Mouse (Mus musculus) neutrophil, adult 5-6 weeks (primary cell): ENCODE data around the gene S1pr2. TPM values are rescaled to one million over a fixed set of nuclear protein-coding genes. Genes with fewer than 3 reads are reported as not detected.
"Not testable (repeated sequence)": the region's sequence is repeated elsewhere in the genome, so short reads cannot be mapped to it uniquely, and the experiment has no call there.

Source experiments
- ATAC-seq: fragments of 151-379, 151-347 bp; 2 replicates; pipeline ENCODE4 v1.8.0; 2017; ENCODE audit warnings: mild to moderate bottlenecking, moderate TSS enrichment; ENCODE audit not compliant: insufficient number of reproducible peaks, poor library complexity, low FRiP score, severe bottlenecking; ENCODE audit errors: extremely low read depth
- total RNA-seq: library from RNA; stranded (forward); fragments of 200-1000 nt; gene quantifications from 2 replicates; pipeline ENCODE4 v1.2.3, GENCODE M21; 2017

The S1pr2 gene
- 0.98 and 1.3 TPM in 2 replicates for total RNA-seq

DNA sequence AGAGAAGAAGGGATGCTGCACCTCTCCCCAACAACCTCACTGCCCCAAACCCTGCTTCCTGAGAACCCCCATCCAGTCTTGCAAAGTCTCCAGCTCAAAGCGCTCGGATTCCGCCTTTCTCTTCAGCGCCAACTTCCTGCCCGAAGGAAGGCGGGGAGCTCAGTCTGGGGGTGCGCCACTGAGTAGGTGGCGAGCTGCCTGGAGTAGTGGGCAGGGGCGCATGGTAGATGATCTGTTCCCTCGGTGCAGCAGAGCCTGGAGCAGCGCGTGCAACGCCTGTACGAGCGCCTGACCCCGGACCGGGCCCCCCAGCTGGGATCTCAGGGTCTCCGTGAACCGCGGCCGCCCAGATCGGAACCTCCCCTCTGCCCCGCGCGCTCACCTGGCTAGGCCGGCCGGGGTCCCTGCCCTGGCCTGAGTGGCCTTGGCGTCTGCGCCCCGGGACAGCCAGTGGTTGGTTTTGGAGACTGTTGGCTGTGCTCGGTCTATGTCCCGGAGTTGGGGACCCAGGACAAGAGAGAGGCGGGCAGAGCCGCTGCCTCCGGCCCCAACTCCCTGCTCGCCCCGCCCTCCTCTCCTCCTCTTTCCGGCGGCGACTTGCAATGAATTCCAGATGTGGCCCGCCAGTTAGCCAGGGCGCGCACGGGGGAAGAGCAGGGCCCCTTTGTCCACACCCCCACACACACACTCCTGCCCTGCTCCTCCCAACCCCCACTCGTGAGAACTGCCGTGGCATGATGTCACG is at the start of gene S1pr2:
S1pr2 (minus strand) TSS at position 566 of the 745 bp plus-strand sequence.
- ATAC-seq: peak; percentile 66

DNA sequence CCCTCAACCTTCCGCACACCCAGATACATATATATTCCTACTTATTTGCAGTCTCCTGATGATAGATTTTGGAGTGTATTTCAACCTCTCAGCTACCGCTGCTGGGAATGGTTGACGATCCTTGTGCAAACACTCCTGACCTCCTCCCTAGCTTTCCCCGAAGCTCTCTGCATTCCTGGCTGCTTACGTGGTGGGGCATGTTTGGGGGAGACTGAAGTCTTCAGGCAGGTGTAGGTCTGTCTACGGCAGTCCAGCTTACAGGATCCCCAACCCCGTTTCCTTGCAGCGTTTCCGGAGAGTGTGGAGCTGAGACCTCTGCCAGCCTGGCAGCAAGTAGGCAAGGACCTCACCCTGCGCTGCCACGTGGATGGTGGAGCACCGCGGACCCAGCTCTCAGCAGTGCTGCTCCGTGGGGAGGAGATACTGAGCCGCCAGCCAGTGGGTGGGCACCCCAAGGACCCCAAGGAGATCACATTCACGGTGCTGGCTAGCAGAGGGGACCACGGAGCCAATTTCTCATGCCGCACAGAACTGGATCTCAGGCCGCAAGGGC is 48.8 kb upstream of the S1pr2 start:
- no peak for ATAC-seq

DNA sequence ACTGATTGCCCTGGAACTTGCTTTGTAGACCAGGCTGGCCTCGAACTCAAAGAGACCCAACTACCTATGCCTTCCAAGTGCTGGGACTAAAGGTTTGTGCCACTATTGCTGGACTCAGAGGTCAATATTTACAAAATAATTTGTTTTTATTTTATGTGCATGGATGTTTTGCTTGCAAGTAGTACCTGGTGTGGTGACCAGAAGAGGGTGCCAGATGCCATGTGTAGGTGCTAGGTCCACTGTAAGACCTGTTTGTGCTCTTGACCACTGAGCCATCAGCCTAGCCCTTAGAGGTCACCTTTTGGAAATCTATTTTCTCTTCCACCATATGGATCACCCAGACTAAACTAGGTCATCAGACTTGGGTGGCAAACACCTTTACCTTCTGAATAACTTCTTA is 46.1 kb upstream of the S1pr2 start:
- no peak for ATAC-seq

DNA sequence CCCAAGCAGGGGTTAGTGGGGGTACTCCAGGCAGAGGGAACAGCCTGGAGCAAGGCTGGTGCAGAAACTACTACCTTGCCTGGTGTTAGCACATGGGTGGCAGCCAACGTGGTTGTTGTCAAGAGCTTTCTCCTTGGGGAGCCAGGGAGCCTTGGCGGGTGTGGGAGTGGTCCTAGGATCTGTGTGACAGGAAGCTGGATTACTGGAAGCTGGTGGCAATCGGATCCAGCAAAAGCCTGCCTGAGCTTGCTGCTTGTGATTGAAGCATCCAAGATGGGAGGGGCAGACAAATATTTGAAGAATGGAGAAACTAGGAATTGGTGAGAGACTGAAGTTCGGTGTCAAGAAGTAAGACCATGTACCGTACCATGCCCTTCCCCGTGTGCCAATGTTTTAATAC is 45.7 kb upstream of the S1pr2 start:
- ATAC-seq: no peak

DNA sequence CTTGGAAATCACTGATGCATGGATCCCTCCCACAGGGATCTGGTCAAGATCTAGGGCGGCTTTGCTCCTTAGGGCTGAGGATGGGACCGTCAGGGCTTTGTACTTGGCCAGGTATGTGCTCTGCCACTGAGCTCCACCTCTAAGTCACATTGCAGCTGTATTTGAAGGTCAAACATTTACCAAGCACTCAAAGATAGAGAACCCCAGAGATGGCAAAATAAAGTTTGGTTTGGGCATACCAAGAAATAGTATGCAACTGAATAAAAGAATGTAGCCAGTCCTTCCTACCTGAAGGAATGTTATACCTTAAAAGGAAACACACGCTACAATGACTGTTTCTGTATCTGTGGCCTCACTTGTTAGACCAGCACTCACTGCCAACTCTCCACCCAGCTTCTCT is 44.8 kb upstream of the S1pr2 start:
- no peak for ATAC-seq

DNA sequence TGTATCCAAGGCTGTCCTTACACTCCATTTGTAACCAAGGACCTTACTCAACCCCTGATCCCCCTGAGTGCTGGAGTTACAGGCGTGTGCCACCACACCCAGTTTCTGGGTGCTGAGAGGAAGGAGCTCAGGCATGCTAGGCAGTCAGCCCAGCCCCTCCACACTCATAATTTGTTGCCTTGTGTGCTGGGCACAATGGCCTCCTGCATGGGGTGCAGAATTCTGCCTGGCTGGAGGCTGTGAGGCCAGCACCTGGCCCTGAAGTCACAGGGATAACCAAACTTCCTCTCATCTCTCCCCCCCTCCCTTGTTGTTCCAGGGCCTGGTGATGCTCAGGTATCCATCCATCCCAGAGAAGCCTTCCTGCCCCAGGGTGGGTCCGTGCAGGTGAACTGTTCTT is 42.0 kb upstream of the S1pr2 start:
- ATAC-seq: no peak

DNA sequence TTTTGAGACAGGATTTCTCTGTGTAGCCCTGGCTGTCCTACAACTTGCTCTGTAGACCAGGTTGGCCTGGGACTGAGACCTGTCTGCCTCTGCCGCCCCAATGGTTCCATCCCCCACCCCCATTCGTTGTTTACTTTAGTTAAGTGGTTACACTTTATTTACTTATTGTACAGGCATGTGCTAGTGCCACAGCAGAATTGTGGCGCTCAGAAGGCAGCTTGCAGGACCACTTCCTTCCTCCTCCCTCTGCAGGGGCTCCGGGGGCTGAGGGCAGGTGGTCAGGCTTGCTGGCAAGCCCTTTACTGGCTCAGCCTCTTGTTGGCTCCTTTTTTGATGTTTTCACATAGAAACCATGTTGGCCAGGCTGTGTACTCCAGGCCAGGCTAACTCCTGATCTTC is 40.6 kb upstream of the S1pr2 start:
- no peak for ATAC-seq

DNA sequence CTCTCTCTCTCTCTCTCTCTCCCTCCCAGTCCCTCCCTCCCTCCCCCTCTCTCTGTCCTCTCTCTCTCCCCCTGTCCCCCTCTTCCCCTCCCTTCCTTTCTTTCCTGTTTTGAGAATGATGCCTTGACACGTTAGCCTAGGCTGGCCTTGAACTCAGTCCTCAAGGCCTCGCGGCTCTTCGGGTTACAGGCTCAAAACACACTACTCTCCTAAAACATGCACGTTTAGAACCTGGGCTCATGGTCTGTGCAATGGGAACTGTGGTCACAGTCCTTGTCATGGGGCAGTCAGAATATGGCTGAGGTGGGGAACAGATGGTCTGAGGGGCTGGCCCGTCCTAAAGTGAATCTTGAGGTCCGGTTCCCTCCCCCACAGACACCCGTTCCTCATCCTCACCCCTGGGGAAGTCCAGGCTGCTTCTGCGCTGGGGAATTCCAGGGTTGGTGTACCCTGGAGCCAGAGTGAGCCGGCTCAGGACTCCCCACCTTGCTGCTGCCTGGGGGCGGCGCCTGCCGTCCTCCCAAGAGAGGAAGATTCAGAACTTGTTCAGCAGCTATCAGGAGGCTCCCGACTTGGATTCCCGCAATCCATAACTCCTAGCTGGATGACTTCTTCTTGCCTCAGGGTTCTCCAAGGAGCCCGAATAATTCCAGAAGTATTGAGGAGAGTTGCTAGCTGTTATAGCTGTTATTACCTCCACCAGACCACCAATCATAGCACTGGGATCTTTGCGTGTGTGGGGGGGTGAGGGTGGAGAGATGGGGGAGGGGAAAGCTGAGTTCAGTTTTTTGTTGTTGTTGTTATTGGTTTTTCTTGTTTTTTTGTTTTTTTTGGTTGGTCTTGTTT is 40.0 kb upstream of the S1pr2 start:
- ATAC-seq: no peak

DNA sequence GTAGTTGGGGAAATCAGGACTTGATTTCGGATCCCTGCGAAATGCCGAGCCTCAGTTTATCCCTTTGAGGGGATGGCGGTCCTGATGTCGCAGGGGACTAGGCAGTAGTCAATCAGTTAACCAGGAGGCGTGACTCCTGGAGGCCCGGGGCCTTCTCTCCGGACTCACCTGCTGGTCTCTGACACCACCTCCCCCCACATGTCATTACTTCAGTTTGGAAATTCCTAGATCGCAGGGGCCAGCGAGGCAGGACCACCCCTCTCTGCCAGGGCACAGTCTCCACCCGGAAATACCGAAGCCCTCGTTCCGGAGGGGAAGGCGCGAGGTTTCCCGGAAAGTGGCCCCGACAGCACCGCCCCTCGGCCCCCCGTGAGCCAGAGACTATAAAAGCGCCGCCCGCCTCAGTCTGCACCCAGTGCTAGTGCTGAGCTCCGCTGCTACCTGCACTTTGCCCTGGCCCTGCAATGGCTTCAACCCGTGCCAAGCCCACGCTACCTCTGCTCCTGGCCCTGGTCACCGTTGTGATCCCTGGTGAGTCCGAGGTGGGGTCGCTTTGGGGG is 39.1 kb upstream of the S1pr2 start, which contains the start of gene Icam1:
Icam1 (plus strand) TSS at position 415 of the 560 bp plus-strand sequence.
- peak; percentile 46 for ATAC-seq

DNA sequence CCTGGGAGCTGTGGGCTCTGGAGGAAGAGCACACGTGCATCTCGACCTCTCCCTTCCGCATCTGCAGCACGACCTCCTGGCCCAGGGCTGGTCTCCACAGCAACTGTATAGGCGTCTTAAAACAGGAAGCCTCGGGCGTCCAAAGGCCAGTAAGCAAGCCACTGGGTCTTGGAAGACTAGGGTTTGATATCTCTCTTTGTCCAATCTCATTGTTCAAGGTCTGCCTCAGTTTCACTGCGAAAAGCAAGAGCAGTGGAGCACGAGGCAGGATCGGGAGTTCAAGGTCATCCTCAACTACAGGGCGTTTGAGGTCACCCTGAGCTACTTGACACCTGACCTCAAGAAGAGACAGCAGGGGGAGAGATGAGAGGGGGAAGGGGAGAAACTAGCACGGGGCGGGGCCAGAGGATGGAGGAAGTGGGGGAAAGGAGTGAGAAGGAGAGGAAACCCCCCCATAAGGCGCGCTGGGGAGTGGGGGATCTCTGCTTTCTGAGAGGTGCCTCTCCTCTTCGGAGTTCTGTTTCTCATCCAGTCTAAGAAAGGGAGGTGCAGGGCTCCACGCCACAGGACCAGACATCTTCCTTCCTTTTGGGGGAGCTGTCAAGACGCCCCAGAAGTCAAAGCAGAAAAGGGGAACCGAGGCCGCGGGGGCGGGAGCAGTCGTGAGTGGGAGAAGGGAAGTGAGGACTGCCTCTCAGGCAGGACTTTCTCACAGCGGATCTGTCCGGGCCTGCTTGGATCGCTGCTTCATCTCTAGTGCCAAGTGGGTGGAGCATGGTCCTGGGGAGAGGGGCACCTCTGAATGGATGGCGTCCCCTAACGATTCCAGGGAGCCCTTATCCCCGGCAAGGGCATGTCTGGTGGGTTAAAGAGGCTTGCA is 38.4 kb upstream of the S1pr2 start:
- peak; percentile 76 for ATAC-seq

DNA sequence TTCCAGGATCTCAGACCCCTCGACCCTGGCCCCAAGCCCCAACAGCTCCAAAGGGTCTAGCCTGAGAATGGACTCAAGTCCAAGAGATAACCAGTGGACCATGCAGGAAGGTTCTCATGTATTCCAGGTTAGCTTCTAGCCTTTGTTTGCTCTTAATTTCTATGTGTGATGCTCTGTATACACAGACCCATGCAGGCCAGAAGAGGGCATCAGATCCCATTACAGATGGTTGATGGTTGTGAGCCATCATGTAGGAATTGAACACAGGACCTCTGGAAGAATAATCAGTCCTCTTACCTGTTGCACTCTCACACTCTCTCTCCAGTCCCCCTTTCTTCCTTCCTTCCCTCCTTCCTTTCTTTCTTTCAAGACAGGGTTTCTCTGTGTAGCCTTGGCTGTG is 35.8 kb upstream of the S1pr2 start:
- ATAC-seq: no peak

DNA sequence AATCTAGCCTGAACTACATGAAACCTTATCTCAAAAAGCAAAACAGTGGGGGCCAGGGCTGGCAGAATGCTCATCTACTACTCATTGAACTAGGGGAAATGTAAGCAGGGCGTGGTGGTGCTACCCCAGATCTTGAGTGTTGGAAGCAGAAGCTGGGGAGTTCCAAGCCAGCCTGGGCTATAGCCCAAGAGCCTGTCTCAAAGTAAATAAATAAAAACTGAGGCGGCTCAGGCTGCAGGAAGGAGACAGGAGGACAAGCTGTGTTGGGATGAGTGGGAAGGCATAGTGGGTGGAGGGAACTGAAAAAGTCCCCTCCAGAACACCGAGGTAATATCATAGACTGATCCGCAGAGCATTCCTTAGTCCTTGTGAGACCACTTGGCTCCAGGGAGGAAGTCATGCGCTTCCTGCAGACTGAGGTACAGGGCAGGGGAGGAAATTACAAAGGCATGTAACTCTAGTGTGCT is 35.3 kb upstream of the S1pr2 start:
- no peak for ATAC-seq

DNA sequence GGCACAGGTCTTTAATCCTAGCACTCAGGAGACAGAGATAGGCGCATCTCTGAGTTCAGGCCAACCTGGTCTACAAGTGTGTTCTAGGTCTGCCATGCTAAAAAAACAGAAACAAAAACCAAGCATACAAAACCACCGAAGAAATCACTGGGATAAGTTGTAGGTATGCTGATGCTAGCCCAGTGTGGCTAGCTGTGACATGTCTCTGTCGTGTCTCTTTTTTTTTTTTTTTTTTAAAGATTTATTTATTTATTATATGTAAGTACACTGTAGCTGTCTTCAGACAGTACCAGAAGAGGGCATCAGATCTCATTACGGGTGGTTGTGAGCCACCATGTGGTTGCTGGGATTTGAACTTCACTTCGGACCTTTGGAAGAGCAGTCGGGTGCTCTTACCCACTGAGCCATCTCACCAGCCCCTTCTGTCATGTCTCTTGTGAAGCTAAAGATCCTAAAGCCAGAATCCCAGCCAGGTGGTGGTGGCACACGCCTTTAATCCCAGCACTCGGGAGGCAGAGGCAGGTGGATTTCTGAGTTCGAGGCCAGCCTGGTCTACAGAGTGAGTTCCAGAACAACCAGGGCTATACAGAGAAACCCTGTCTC is 34.5 kb upstream of the S1pr2 start:
- ATAC-seq: not testable (repeated sequence)

DNA sequence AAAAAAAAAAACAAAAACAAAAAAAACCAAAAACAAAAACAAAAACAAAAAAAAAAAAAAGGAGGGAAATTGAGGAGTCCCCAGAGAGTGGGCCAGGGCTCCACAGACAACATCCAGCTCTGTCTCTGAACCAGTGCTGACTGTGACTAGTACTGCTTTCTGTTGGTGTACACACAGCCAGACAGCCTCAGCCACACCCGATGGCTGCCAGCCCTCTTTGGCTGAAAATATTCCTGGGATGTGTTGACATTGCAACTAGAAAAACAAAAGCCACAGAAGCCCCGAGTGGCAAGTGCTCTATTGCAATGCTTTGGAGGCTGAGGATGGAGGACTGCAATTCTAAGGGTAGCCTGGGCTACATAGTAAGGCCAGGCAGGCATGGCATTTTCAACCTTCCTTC is 33.8 kb upstream of the S1pr2 start:
- ATAC-seq: no peak

DNA sequence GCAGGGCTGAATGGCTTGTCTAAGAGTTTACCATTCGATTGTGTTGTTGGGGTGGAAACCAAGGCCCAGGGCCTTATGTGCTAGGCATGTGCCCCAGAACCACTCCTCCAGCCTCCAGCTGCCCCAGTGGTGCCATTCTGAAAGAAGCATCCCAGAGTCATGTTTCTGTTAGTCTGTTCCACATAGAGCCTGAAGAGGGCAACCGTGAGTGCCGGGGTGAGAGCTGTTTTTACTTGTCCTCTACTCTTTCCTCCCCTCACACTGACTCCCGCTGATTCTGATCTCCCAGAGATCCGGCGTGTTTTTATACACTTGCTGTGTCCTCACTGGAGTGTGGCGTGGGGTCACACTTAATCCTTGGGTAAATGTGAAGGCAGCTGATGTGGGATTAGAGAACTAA is 31.4 kb upstream of the S1pr2 start:
- no peak for ATAC-seq

DNA sequence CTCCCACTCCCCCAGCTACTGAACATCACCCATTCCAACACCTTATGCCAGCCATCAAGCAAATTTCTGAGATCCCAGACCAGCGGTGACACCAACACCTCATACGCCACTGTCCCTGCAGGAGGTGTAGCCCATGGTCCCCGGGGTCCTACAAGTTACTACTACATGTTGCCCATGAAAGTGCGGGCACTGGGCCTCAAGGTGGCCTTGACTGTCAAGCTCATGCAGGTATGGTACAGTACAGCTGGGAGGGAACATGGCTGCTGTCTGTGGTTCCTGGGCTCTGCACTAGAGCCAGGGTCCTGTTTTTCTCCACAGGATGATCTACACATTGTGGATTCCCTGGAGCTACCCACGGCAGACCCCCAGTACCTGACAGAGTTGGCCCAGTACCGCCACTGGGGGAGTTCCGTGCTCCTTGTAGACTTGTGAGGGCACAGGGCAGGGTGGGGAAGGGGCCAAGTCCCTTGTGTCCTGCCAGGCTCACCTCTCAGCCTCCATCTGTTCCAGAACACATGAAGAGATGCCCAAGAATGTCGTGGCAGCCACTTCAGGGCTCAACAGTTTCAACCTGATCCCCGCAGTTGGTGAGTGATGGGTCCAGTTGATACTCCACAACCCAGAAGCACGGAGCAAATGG is 30.9 kb upstream of the S1pr2 start:
- ATAC-seq: no peak

DNA sequence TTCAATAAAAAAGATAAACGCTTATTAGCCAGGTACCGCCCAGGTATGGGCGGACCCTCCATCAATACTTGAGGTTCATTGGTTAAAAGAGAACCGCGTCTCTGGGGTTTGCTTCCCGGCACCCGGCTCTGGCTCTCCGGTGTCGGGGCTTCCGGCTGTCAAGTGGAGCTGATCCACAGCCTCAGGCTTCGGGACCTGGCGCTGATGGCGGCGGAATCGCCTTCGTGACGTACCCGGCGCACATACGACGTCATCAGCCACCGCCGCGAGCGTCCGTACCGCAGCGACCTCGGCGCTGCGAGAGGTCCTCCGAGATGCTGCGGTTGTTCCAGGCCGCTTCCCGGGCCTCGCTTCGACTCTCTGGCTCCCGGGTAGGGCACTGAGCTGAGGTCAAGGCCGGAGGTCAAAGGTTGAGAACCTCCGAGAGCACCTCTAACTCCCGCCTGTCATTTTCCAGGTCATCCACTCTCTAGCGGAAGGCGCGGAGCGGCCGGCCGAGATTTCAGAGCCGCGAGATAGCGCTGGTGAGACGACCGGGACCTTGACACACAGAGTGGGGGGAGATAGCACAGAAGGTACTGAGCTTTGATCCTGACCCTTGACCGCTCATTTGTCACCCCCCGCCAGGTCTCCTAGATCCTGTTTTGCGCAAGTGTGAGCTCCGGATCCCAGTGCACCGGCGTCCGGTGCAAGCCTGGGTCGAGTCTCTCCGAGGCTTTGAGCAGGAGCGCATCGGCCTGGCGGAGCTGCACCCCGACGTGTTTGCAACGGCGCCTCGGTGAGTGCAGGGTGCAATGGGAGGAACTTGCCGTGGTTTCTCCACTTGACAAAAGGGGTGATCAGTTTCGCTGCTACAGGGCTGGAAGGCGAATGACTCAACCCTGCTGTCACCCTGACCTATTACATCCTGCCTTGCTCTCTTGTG is 26.3 kb upstream of the S1pr2 start, which contains the start of gene Mrpl4:
Mrpl4 (plus strand) TSS at position 112 of the 925 bp plus-strand sequence.
- ATAC-seq: peak; percentile 79
